Mouse (Mus musculus) CD4-positive, CD25-positive, alpha-beta regulatory T cell, adult 4 months (primary cell): ENCODE data around the gene Mepce. TPM values are rescaled to one million over a fixed set of nuclear protein-coding genes. Genes with fewer than 3 reads are reported as not detected.

ENCODE experiments used
- ATAC-seq: one replicate; pipeline ENCODE4 v1.8.0; 2017
- polyA plus RNA-seq, 2 experiments: library from polyadenylated mRNA; unstranded; fragments of 100-300 nt; shearing (Covaris generic); gene quantifications; one replicate each; pipeline ENCODE4 v1.2.1; 2017

Gene Mepce
- polyA plus RNA-seq, 2 experiments from 2014 or later: 27.5 to 32.3 TPM

DNA sequence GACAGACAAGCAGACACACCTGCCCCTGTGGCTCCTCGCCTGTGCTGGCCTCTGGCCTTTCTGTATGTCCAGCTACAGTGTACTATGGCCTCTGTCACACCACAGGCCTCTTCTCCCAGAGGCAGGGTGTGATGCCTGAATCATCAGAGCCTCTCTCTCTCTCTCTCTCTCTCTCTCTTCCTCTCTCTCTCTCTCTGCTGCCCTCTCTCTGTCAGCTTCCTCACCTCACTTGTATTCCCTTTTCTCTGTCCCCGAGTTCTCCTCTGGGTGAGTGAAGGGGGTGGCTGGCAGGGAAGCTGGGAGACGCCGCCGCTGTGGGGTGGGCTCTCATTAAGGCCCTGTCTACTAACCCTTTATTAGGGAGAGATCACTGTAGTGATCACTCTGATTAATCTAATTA is 48.9 kb downstream of the Mepce start:
- ATAC-seq: no peak

DNA sequence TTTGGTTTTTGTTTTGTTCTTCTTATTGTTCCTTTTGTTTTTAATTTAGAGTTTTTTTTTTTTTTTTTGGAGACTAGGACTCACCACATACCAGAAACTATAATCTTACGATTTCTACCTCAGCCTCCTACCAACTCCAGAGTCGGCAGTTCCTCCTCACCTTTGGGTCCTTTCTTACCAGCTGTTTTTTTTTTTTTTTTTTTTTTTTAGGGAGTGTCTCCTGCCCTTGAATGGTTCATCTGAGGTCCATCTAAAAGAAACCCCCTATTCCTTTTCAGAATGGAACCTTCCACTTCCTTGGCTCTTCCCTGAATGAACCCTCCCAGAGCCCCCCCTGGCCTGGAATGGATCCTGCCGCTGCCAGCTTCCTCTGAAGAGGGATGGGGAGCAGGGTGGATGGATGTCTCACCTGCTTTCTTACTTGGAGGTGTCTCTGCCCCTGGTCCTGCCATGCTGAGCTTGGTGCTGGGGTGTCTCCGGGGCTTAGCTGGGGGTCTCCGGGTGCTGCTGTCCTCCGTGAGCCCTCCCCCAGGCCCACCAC is 50.0 kb downstream of the Mepce start:
- ATAC-seq: no peak

DNA sequence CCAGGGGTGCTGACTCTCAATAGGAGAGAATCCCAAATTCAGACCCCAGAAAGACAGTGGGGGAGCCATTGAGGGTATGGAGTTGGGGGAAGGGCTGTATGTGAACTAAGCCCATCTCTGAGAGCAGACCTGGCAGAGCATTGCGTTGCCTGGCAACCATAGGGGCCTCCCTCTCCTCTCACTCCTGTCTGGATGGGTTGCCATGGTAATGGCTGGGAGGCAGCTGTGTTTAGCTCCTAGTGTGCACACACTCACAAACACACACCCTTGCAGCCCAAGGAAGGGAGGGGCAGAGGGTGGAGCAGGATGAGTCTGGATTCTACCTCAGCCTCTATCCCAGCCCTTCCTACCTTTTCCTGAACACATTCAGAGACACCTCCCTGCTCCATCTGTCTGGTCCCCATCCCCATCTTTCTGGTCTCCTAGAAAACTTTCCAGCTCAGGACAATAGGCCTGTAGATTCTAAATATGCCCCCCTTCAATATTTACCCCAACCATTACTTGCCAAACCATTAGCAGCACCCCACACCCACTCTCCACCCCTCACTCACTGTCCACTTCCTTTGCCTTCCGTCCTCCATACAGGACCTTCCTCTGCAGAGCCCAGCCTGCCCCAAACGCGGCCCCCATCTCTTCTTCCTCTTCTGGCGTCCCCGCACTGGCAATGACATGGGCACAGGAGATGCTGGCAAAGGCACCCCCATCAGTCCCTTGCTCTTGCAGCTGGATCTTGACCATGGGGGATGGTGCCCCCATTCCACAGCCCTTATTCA is 53.0 kb downstream of the Mepce start:
- ATAC-seq: no peak

GRCm38 (mm10) chr5:137733638-137734288 is 53.7 kb downstream of the Mepce start:
- ATAC-seq: no peak

Other genes starting within 250 kb of the Mepce start
- gene Actl6b, start 234.1 kb downstream of the Mepce start, polyA plus RNA-seq: not detected
- 1 to 10 TPM in 1 of 2 experiments, not detected in 1; 1.6 TPM for gene Tfr2, start 217.8 kb downstream of the Mepce start, polyA plus RNA-seq
- 10 to 100 TPM; 27.3 to 28.8 TPM for gene Mospd3, start 186.6 kb downstream of the Mepce start, polyA plus RNA-seq
- 1 to 10 TPM in 1 of 2 experiments, not detected in 1; 1.4 TPM for gene Pcolce, start 173.9 kb downstream of the Mepce start, polyA plus RNA-seq
- under 1 TPM; 0.46 to 0.49 TPM for gene Fbxo24, start 158.7 kb downstream of the Mepce start, polyA plus RNA-seq
- gene Lrch4, start 158.5 kb downstream of the Mepce start, polyA plus RNA-seq: 10 to 100 TPM; 46.5 to 81.2 TPM
- gene Gm20605, start 158.5 kb downstream of the Mepce start, polyA plus RNA-seq: 10 to 100 TPM; 11.5 to 15.5 TPM
- 10 to 100 TPM; 43.0 to 46.6 TPM for gene Sap25, start 146.3 kb downstream of the Mepce start, polyA plus RNA-seq
- gene Irs3, start 141.9 kb downstream of the Mepce start, polyA plus RNA-seq: not detected
- gene Agfg2, start 102.9 kb downstream of the Mepce start, polyA plus RNA-seq: 10 to 100 TPM; 14.3 to 15.7 TPM
- under 1 TPM in 1 of 2 experiments, not detected in 1; 0.11 TPM for gene Nyap1, start 46.0 kb downstream of the Mepce start, polyA plus RNA-seq
- 10 to 100 TPM; 49.6 to 62.4 TPM for gene Tsc22d4, start 41.9 kb downstream of the Mepce start, polyA plus RNA-seq
- 1 to 10 TPM; 6.9 to 7.0 TPM for gene Ppp1r35, start 8.8 kb downstream of the Mepce start, polyA plus RNA-seq
- 10 to 100 TPM; 15.2 to 24.8 TPM for gene Zcwpw1, start 143 bp upstream of the Mepce start, polyA plus RNA-seq
- under 1 TPM in 1 of 2 experiments, not detected in 1; 0.51 TPM for gene Pilra, start 48.6 kb upstream of the Mepce start, polyA plus RNA-seq
- under 1 TPM in 1 of 2 experiments, not detected in 1; 0.58 TPM for gene Pilrb1, start 70.5 kb upstream of the Mepce start, polyA plus RNA-seq
- 1 to 10 TPM in 1 of 2 experiments, not detected in 1; 1.9 TPM for gene Pilrb2, start 84.2 kb upstream of the Mepce start, polyA plus RNA-seq
- gene Cyp3a13, start 134.0 kb upstream of the Mepce start, polyA plus RNA-seq: not detected
- gene Gjc3, start 175.4 kb upstream of the Mepce start, polyA plus RNA-seq: under 1 TPM in 1 of 2 experiments, not detected in 1; 0.08 TPM
- not detected for gene Azgp1, start 193.9 kb upstream of the Mepce start, polyA plus RNA-seq
- gene Smok3a, start 233.6 kb upstream of the Mepce start, polyA plus RNA-seq: not detected
- not detected for gene Smok3b, start 233.8 kb upstream of the Mepce start, polyA plus RNA-seq